Mouse (Mus musculus) MEL (cell line): ENCODE measurements around the gene Slc25a36. TPM values are rescaled to one million over a fixed set of nuclear protein-coding genes. Genes with fewer than 3 reads are reported as not detected.

ENCODE experiments used
- DNase-seq: peaks from one replicate; pipeline ENCODE4 v3.0.0; 2011; ENCODE audit warnings: low read depth, low spot score
- H3K27ac ChIP-seq: 2 replicates; pipeline ENCODE4 v1.5.1; 2012; ENCODE audit warnings: low read depth, mild to moderate bottlenecking, control low read depth, low read length, moderate library complexity; ENCODE audit not compliant: control insufficient read depth
- H3K27me3 ChIP-seq, 2 experiments: fragments of 150-350 bp in 1 of 2; sonication (generic) in 1 of 2; 2 replicates each; pipeline ENCODE4 v1.6.1; 2012; ENCODE audit warnings: low read length in 2 of 2, mild to moderate bottlenecking in 2 of 2, improper control_type of control experiment in 1 of 2, moderate library complexity in 1 of 2; ENCODE audit not compliant: insufficient read depth in 2 of 2, control insufficient read depth in 1 of 2
- H3K36me3 ChIP-seq, 2 experiments: 2 replicates each; pipeline ENCODE4 v1.6.1; 2012 to 2014; ENCODE audit warnings: low read length in 2 of 2, improper control_type of control experiment in 1 of 2, inconsistent platforms in 1 of 2, mild to moderate bottlenecking in 1 of 2; ENCODE audit not compliant: insufficient read depth in 2 of 2, control insufficient read depth in 1 of 2
- H3K4me1 ChIP-seq, 2 experiments: fragments of 150-350 bp in 1 of 2; sonication (generic) in 1 of 2; 2 replicates each; pipeline ENCODE4 v1.6.1; 2012; ENCODE audit warnings: low read length in 2 of 2, improper control_type of control experiment in 1 of 2, mild to moderate bottlenecking in 1 of 2; ENCODE audit not compliant: insufficient read depth in 2 of 2, control insufficient read depth in 1 of 2
- H3K4me3 ChIP-seq, 2 experiments: fragments of 150-350 bp in 1 of 2; sonication (generic) in 1 of 2; 2 replicates each; pipeline ENCODE4 v1.5.1; 2012; ENCODE audit warnings: low read depth in 2 of 2, low read length in 2 of 2, mild to moderate bottlenecking in 2 of 2, moderate library complexity in 2 of 2, control low read depth in 1 of 2, improper control_type of control experiment in 1 of 2; ENCODE audit not compliant: control insufficient read depth in 1 of 2, insufficient read depth in 1 of 2
- H3K79me2 ChIP-seq: 2 replicates; pipeline ENCODE4 v1.6.1; 2012; ENCODE audit warnings: mild to moderate bottlenecking, low read length, moderate library complexity; ENCODE audit not compliant: control insufficient read depth, poor library complexity, insufficient read depth
- H3K9ac ChIP-seq: 2 replicates; pipeline ENCODE4 v1.6.1; 2012; ENCODE audit warnings: low read depth, mild to moderate bottlenecking, control low read depth, low read length, moderate library complexity; ENCODE audit not compliant: control insufficient read depth, poor library complexity, severe bottlenecking
- H3K9me3 ChIP-seq: fragments of 150-350 bp; sonication (generic); replicated peaks from 2 replicates; pipeline ENCODE4 v1.6.1; 2012; ENCODE audit warnings: mild to moderate bottlenecking, low read length, improper control_type of control experiment, moderate library complexity; ENCODE audit not compliant: insufficient read depth
- BHLHE40 ChIP-seq: IDR thresholded peaks from 2 replicates; pipeline ENCODE4 v1.6.1; 2012; ENCODE audit warnings: low read depth, mild to moderate bottlenecking, inconsistent platforms, low read length, improper control_type of control experiment, borderline replicate concordance
- EP300 ChIP-seq, 2 experiments: IDR thresholded peaks; 2 replicates each; pipeline ENCODE4 v1.6.1; 2011; ENCODE audit warnings: improper control_type of control experiment in 2 of 2, low read length in 2 of 2, low read depth in 1 of 2, mild to moderate bottlenecking in 1 of 2
- ETS1 ChIP-seq: IDR thresholded peaks from 2 replicates; pipeline ENCODE4 v1.6.1; 2012; ENCODE audit warnings: low read depth, mild to moderate bottlenecking, inconsistent platforms, low read length, improper control_type of control experiment, moderate library complexity
- GABPA ChIP-seq: IDR thresholded peaks from 2 replicates; pipeline ENCODE4 v1.6.1; 2012; ENCODE audit warnings: low read depth, mild to moderate bottlenecking, inconsistent platforms, low read length, improper control_type of control experiment, moderate library complexity
- JUND ChIP-seq: IDR thresholded peaks from 2 replicates; pipeline ENCODE4 v1.6.1; 2011; ENCODE audit warnings: low read depth, mild to moderate bottlenecking, improper control_type of control experiment, low read length
- KAT2A ChIP-seq: conservative IDR thresholded peaks from 2 replicates; pipeline ENCODE4 v1.6.1; 2012; ENCODE audit warnings: low read depth, low read length, improper control_type of control experiment, inconsistent platforms
- MEF2A ChIP-seq: IDR thresholded peaks from 2 replicates; pipeline ENCODE4 v1.6.1; 2014; ENCODE audit warnings: low read depth, mild to moderate bottlenecking, inconsistent platforms, low read length, improper control_type of control experiment; ENCODE audit not compliant: poor library complexity, insufficient replicate concordance, severe bottlenecking; ENCODE audit errors: extremely low read depth
- MXI1 ChIP-seq: IDR thresholded peaks from 2 replicates; pipeline ENCODE4 v1.6.1; 2011; ENCODE audit warnings: mild to moderate bottlenecking, low read depth, low read length, improper control_type of control experiment
- POLR2A ChIP-seq, 2 experiments: IDR thresholded peaks; 2 replicates each; pipeline ENCODE4 v1.6.1; 2011 to 2012; ENCODE audit warnings: low read length in 2 of 2, mild to moderate bottlenecking in 2 of 2, control low read depth in 1 of 2, improper control_type of control experiment in 1 of 2, low read depth in 1 of 2, moderate library complexity in 1 of 2; ENCODE audit not compliant: control insufficient read depth in 1 of 2, insufficient read depth in 1 of 2, poor library complexity in 1 of 2
- RCOR1 ChIP-seq: IDR thresholded peaks from 2 replicates; pipeline ENCODE4 v1.6.1; 2012; ENCODE audit warnings: low read depth, mild to moderate bottlenecking, inconsistent platforms, low read length, improper control_type of control experiment
- SIN3A ChIP-seq: IDR thresholded peaks from 2 replicates; pipeline ENCODE4 v1.6.1; 2012; ENCODE audit warnings: low read length, improper control_type of control experiment, inconsistent platforms
- TBP ChIP-seq: IDR thresholded peaks from 2 replicates; pipeline ENCODE4 v1.8.0; 2011; ENCODE audit warnings: low read depth, low read length, improper control_type of control experiment
- TCF12 ChIP-seq: IDR thresholded peaks from 2 replicates; pipeline ENCODE4 v1.6.1; 2014; ENCODE audit warnings: low read depth, mild to moderate bottlenecking, inconsistent platforms, low read length, improper control_type of control experiment, moderate library complexity
- UBTF ChIP-seq: IDR thresholded peaks from 2 replicates; pipeline ENCODE4 v1.6.1; 2012; ENCODE audit warnings: low read depth, mild to moderate bottlenecking, inconsistent platforms, low read length, improper control_type of control experiment, moderate library complexity, borderline replicate concordance; ENCODE audit not compliant: insufficient read depth
- USF1 ChIP-seq: IDR thresholded peaks from 2 replicates; pipeline ENCODE4 v1.6.1; 2014; ENCODE audit warnings: low read depth, mild to moderate bottlenecking, inconsistent platforms, low read length, improper control_type of control experiment, moderate library complexity
- ZC3H11A ChIP-seq: IDR thresholded peaks from 2 replicates; pipeline ENCODE4 v1.6.1; 2012; ENCODE audit warnings: low read depth, mild to moderate bottlenecking, inconsistent platforms, low read length, improper control_type of control experiment
- ZKSCAN1 ChIP-seq: IDR thresholded peaks from 2 replicates; pipeline ENCODE4 v1.6.1; 2012; ENCODE audit warnings: low read depth, mild to moderate bottlenecking, inconsistent platforms, low read length, improper control_type of control experiment, moderate library complexity
- ZNF384 ChIP-seq: IDR thresholded peaks from 2 replicates; pipeline ENCODE4 v1.6.1; 2012; ENCODE audit warnings: low read depth, mild to moderate bottlenecking, inconsistent platforms, low read length, improper control_type of control experiment
- polyA plus RNA-seq, 2 experiments: library from polyadenylated mRNA; stranded (reverse) in 1 of 2; unstranded in 1 of 2; fragments of >175 nt in 1 of 2; fragments of >200 nt in 1 of 2; gene quantifications; 2 replicates each; pipeline versions ENCODE4 v1.2.1 to v1.2.4; 2012; ENCODE audit warnings: low replicate concordance in 2 of 2, low read depth in 1 of 2; ENCODE audit not compliant: insufficient read length in 2 of 2, insufficient read depth in 1 of 2, missing spikeins in 1 of 2
- total RNA-seq: library from RNA; depleted of rRNA; stranded (reverse); fragments of 300-350 nt; gene quantifications from 2 replicates; pipeline ENCODE4 v1.2.3, GENCODE M21; 2012

The Slc25a36 gene
- total and polyA plus RNA-seq, 3 experiments: 11.9 to 13.0 TPM; not detected in 1

DNA sequence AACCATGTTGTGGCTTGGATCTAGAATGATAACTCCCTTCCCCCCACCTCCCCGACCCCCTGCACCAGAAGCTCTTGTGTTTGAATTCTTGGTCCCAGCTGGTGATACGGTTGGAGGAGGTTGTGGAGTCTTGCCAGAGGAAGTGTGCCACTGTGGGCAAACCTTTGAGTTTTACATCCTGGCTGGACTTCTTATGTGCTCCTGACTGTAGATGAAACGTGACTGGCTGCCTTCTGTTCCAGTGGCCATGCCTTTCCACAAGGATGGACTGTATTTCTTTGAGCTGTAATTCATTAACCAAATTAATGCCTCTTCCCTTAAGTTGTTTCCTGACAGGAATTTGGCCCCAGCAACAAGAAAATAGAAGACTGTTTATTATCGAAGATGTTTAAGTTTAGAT lies 26.2 kb upstream of the Slc25a36 start:
- no peak for DNase-seq
- no peaks in the 10 kb centered on the region for H3K4me1 ChIP-seq
- TF ChIP-seq ETS1 (no peak), ZNF384 (no peak)
- TF ChIP-seq, all 39 proteins: peak for 0

DNA sequence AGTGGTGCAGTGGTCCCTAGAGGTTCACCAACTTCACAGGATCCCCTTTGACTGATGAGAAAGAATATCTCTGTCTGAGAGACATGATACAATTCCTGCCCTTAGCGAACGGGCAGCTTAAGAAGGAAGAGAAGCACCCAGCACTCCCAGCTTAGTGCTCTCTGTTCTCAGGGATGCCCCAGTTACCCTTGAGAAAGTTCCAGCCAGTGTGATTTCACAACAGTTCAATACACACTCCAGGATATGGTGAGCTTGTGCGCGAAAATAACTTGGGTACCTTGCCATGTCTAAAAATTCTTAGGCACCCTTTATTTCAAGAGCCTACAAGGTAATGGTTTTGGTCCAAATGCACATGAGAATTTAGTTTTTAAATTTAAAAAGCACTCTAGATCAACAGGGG lies 24.9 kb upstream of the Slc25a36 start:
- Histone ChIP-seq H3K4me1 (no peaks in the 10 kb centered on the region), H3K27ac (no peak overlapping the region), H3K79me2 (no peaks in the 10 kb centered on the region), H3K9me3 (no peaks in the 10 kb centered on the region), H3K4me3 (no peak overlapping the region), H3K9ac (no peak overlapping the region), H3K27me3 (no peaks in the 10 kb centered on the region; a peak in 1 of 4 replicates), H3K36me3 (no peaks in the 10 kb centered on the region)
- no peak for DNase-seq
- TF ChIP-seq UBTF (no peak), TCF12 (no peak), TBP (no peak), ZKSCAN1 (no peak), SIN3A (no peak)

More for the DNA sequence above, 26.2 kb upstream of the Slc25a36 start:
- Histone ChIP-seq H3K79me2 (no peaks in the 10 kb centered on the region), H3K9ac (no peak overlapping the region), H3K4me3 (no peak overlapping the region), H3K36me3 (no peaks in the 10 kb centered on the region), H3K9me3 (no peaks in the 10 kb centered on the region), H3K27ac (no peak overlapping the region), H3K27me3 (no peaks in the 10 kb centered on the region; a peak in 1 of 4 replicates)

- no peak overlapping the region for H3K27ac ChIP-seq
- TF ChIP-seq EP300 (IDR thresholded peaks at IDR 0.05; ENCODE audit: low read depth in 1 of 2, low read length in 2 of 2) (no peak), BHLHE40 (no peak), ZC3H11A (no peak), JUND (no peak), RCOR1 (no peak), KAT2A (no peak), MXI1 (no peak), MEF2A (no peak), GABPA (no peak), USF1 (no peak), POLR2A (IDR thresholded peaks at IDR 0.05; ENCODE audit: control insufficient read depth in 1 of 2, insufficient read depth in 1 of 2, low read depth in 1 of 2, low read length in 2 of 2, poor library complexity in 1 of 2) (no peak)
- no peak overlapping the region for H3K9ac ChIP-seq
- no peak overlapping the region for H3K4me3 ChIP-seq
- no peak for DNase-seq
- H3K4me1 ChIP-seq: no peaks in the 10 kb centered on the region
- H3K27me3 ChIP-seq: no peaks in the 10 kb centered on the region
- no peaks in the 10 kb centered on the region for H3K79me2 ChIP-seq
- no peaks in the 10 kb centered on the region for H3K9me3 ChIP-seq
- H3K36me3 ChIP-seq: no peaks in the 10 kb centered on the region
Measured at GRCm38 (mm10) chr9:97133178-97133577, 22.2 kb upstream of the Slc25a36 start.
